Mouse (Mus musculus) cerebellum, postnatal 25 days (tissue): Measurements from ENCODE around the gene Trmt10b.

Experiments
- DNase-seq, 2 experiments: peaks; one replicate each; pipeline ENCODE4 v3.0.0; 2021; ENCODE audit warnings: mixed read lengths in 2 of 2

Trmt10b gene

GRCm38 (mm10) chr4:45342286-45343155, 45.6 kb downstream of the Trmt10b start, which contains the start of gene Exosc3:
Gene Exosc3, minus strand, starts transcription at chr4:45342732.
- peak in 1 of 2 experiments; percentile 69 for DNase-seq

GRCm38 (mm10) chr4:45356653-45357052, 59.7 kb downstream of the Trmt10b start:
- no peak for DNase-seq
